Mouse (Mus musculus) liver, embryonic 16.5 days (tissue): ENCODE data around the gene Pdhb. TPM values are rescaled to one million over a fixed set of nuclear protein-coding genes. Genes with fewer than 3 reads are reported as not detected.

Experiments
- ATAC-seq: fragments of 200-750 bp; cut with Nextera tagmentation; 2 replicates; pipeline ENCODE4 v1.8.0; 2017; ENCODE audit warnings: low read depth, mild to moderate bottlenecking, moderate number of reproducible peaks, moderate library complexity
- H3K27ac ChIP-seq: fragments of 300-500 bp; sonication (generic); 2 replicates; pipeline ENCODE4 v1.5.1; 2014; ENCODE audit warnings: mild to moderate bottlenecking, low read length
- H3K27me3 ChIP-seq: fragments of 300-500 bp; sonication (generic); 2 replicates; pipeline ENCODE4 v1.6.1; 2014; ENCODE audit warnings: low read depth, low read length, mixed read lengths; ENCODE audit not compliant: control insufficient read depth, insufficient read depth
- H3K36me3 ChIP-seq: fragments of 300-500 bp; sonication (generic); 2 replicates; pipeline ENCODE4 v1.6.1; 2014; ENCODE audit warnings: mild to moderate bottlenecking; ENCODE audit not compliant: control insufficient read depth, insufficient read depth
- H3K4me1 ChIP-seq: fragments of 300-500 bp; sonication (generic); 2 replicates; pipeline ENCODE4 v1.6.1; 2014; ENCODE audit warnings: low read depth, low read length, mixed read lengths; ENCODE audit not compliant: control insufficient read depth
- H3K4me2 ChIP-seq: fragments of 300-500 bp; sonication (generic); 2 replicates; pipeline ENCODE4 v1.6.1; 2014; ENCODE audit warnings: low read depth, low read length, mixed read lengths
- H3K4me3 ChIP-seq: fragments of 300-500 bp; sonication (generic); 2 replicates; pipeline ENCODE4 v1.5.1; 2014; ENCODE audit warnings: low read depth, mild to moderate bottlenecking, low read length
- H3K9ac ChIP-seq: fragments of 300-500 bp; sonication (generic); 2 replicates; pipeline ENCODE4 v1.6.1; 2014; ENCODE audit warnings: low read depth, low read length
- H3K9me3 ChIP-seq: fragments of 300-500 bp; sonication (generic); replicated peaks from 2 replicates; pipeline ENCODE4 v1.6.1; 2016; ENCODE audit warnings: low read length; ENCODE audit not compliant: control insufficient read depth
- WGBS: fragments of 180-500 bp; shearing (Covaris S2); extraction: QIAGEN DNeasy Blood & Tissue Kit; methylation state at CpG from one replicate; pipeline ENCODE4 v1.1.7; 2014; ENCODE audit not compliant: insufficient replicate concordance; 5-methylcytosine and 5-hydroxymethylcytosine counted together
- polyA plus RNA-seq: library from polyadenylated mRNA; unstranded; fragments of >200 nt; fragmentation: Nextera tagmentation; extraction: Ambion mirVana; gene quantifications from 2 replicates; pipeline ENCODE4 v1.2.1, GENCODE M21; 2015

Gene Pdhb
- polyA plus RNA-seq, 1 experiment from 2014 or later: 103 TPM

DNA sequence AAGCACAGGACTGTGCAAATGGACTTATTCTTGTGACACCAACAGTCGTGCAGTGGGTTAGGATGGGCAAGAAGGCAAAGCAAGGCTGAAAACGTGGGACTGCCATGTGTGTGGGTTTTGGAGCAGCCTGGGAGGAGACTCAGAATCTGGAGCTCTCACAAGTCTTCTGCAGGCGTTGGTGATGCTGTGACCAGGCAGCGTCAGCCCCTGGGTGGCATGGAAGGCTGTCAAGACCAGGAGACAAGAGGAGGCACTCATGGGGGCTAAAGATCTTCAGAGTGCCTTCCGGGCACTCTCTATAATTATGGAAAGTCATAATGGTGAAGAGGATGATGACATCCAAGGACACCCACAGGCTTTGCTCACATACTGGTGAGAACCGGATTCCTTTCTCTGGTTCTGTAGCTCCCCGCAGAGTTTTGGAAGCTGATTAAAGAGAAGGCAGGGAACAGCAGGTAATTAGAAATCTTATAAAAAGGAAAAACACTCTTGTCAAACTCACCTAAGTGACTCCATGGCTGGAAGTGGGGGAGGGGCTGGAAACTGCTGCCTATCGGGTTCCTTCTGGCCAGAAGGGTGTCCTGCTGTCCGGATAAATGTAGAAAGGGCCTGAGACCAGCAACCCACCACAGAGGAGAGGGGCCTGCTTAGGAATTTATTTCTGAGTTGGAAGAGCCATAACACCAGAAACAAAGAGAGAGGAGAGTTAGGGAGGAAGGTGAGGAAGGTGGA lies 33.5 kb upstream of the Pdhb start:
- no peaks in the 10 kb centered on the region for H3K9me3 ChIP-seq
- H3K4me2 ChIP-seq: no peak overlapping the region
- H3K27me3 ChIP-seq: no peaks in the 10 kb centered on the region
- WGBS: 54% methylated on average over 9 of the region's 9 CpGs
- H3K4me1 ChIP-seq: no peaks in the 10 kb centered on the region; the same call in 1 of the 2 replicates
- no peak overlapping the region for H3K4me3 ChIP-seq
- no peak for ATAC-seq
- H3K27ac ChIP-seq: no peak overlapping the region
- no peaks in the 10 kb centered on the region for H3K36me3 ChIP-seq
- no peak overlapping the region for H3K9ac ChIP-seq

DNA sequence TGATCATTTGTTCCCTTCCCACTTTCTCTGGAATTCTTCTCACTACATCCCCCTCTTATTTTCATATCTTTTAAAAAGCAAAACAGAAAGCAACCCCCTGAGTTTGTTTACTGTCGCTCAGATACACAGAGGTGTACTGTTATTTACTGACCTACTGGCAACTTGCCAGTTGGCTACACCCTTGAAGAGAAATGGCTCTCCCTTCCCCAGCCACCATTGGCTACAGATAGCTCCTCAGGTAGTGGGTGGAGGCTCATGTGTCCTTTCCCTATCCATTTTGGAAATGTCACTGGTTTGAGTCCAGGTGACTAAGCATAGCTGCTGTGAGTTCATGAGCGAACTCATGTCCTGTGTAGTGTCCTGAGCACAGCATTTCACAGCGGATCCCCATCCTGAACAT lies 28.9 kb upstream of the Pdhb start:
- H3K36me3 ChIP-seq: no peaks in the 10 kb centered on the region
- ATAC-seq: no peak
- H3K4me2 ChIP-seq: no peak overlapping the region
- no peaks in the 10 kb centered on the region for H3K27me3 ChIP-seq
- H3K9ac ChIP-seq: no peak overlapping the region
- H3K27ac ChIP-seq: no peak overlapping the region
- no peaks in the 10 kb centered on the region; the same call in 1 of the 2 replicates for H3K4me1 ChIP-seq
- H3K9me3 ChIP-seq: no peaks in the 10 kb centered on the region
- no peak overlapping the region for H3K4me3 ChIP-seq
- WGBS: 49% methylated on average over 3 of the region's 3 CpGs

DNA sequence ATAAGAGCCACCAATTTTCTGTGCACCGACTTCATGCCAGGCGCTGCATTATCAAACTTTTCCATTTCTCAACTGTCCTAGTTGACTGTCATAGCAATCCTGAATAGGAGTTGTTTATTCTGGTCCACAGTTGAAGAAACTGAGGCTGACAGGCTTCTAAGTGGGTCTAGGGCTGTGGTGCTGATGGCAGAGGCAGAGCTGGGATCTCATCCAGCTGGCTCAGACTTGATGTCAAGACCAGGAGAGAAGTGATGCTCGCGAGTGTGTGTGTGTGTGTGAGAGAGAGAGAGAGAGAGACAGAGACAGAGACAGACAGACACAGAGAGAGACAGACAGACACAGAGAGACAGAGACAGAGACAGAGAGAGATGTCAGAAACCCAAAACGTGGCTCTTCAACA lies 27.9 kb upstream of the Pdhb start:
- Histone ChIP-seq H3K36me3 (no peaks in the 10 kb centered on the region), H3K4me3 (no peak overlapping the region), H3K27ac (no peak overlapping the region), H3K9me3 (no peaks in the 10 kb centered on the region), H3K9ac (no peak overlapping the region), H3K4me2 (no peak overlapping the region), H3K27me3 (no peaks in the 10 kb centered on the region), H3K4me1 (no peaks in the 10 kb centered on the region; the same call in 1 of the 2 replicates)
- ATAC-seq: no peak
- WGBS: 73% methylated on average over 5 of the region's 5 CpGs

DNA sequence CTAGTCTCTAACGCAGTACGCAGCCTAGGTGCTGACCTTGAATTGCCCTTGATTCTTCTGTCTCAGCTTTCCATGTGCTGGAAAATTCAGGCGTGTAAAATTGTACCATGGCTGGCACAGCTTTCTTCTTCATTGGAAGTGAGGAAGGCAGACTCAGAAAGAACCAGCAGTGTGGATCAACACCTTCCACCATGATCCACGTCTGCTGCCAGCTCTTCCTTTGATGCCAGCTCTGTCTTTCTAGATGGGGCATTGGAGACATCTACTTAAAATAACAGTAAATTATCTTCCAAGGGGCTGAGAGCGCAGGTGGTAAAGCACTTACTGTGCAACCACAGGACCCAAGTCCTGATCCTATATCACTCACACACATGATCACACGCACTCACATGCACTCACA lies 19.9 kb upstream of the Pdhb start:
- Histone ChIP-seq H3K27me3 (no peaks in the 10 kb centered on the region), H3K4me2 (no peak overlapping the region), H3K4me3 (no peak overlapping the region), H3K36me3 (no peaks in the 10 kb centered on the region), H3K9ac (no peak overlapping the region), H3K27ac (no peak overlapping the region), H3K9me3 (no peaks in the 10 kb centered on the region), H3K4me1 (no peaks in the 10 kb centered on the region)
- ATAC-seq: no peak
- WGBS: 73% methylated on average over 6 of the region's 6 CpGs

DNA sequence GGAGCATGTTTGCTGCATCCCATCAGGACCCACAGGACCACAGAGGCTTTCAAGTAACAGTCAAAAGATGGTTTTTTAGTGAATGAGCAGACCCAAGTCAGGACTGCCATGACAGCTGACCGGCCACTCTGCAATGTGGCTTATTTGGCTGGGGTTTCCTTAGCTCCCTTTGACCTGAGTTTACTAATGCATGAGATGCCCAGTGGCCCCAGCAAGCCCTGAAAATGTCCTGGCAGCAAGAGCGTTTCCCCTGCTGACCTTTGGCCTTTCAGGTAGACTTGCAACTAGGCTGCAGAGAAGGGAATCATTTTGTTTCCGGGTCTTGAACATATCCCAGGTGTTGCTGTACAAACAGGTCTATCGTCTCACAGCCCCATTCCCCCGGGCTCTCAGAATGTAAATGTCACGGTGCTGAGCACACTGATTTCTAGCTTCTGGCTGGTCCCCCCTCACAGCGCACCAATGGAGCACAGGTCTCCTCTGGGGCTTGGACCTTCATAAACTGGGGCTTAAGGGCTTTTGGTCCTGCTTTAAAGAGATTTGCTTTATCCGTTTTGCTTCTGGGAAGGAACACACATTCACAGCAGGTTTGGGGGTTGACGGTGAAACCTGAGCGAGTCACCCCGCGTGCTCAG lies 18.6 kb upstream of the Pdhb start:
- Histone ChIP-seq H3K9ac (no peak overlapping the region), H3K27me3 (no peaks in the 10 kb centered on the region), H3K4me2 (no peak overlapping the region), H3K36me3 (no peaks in the 10 kb centered on the region), H3K4me3 (no peak overlapping the region), H3K9me3 (no peaks in the 10 kb centered on the region), H3K27ac (no peak overlapping the region), H3K4me1 (no peaks in the 10 kb centered on the region)
- 66% methylated on average over 12 of the region's 12 CpGs for WGBS
- ATAC-seq: no peak

DNA sequence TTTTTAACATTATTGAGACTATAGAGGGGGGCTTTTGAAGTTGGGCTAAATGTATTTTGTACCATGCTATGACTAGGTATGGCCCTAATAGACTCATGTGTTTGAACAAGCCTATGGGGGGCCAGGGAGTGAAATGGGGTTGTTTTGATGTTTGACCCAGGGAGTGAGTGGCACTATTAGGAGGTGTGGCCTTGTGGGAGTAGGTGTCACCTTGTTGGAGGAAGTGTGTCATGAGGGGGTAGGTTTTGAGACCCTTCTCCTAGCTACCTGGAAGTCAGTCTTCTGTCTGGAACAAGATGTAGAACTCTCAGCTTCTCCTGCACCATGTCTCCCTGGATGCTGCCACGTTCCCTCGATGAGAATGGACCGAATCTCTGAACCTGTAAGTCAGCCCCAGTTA lies 17.7 kb upstream of the Pdhb start:
- 70% methylated on average over 3 of the region's 3 CpGs for WGBS

DNA sequence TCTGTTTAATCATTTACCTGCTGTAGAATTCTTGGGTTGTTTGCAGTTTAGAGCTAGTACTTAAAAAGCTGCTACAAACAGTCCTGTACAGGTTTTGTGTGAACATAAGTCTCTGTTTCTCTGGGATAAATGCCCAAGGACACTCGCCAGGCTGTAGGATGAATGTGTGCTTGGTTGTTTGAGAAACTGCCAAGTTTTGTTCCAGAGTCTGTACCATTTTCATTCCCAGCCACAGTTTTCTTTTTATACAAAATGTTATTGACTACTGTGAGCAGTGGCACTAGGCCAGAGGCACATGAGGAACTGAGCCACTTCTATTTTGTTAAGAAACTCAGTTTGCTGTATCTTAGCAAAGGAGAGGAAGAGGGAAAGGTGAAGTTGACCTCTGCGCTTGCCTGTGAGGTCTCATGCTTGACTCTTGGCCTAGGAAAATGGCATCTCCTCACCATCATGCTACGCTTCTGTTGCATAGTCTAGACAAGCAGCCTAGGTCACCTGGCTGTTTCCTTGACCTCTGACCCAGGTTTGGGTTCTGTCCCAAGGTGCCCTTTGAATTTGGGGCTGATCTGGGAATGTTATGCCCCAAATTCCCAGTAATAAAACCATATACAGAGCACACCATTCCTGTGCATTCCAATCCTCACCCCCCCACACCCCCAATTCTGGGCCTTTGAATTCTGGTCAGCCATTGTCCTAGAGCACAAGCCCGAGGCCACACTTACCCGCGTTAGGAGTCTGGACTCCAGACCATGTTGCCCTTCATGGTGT lies 13.6 kb upstream of the Pdhb start:
- ATAC-seq: no peak
- 68% methylated on average over 6 of the region's 6 CpGs for WGBS
- Histone ChIP-seq H3K4me1 (no peaks in the 10 kb centered on the region), H3K4me3 (no peak overlapping the region), H3K27ac (no peak overlapping the region), H3K9ac (no peak overlapping the region), H3K4me2 (no peak overlapping the region), H3K27me3 (no peaks in the 10 kb centered on the region), H3K9me3 (no peaks in the 10 kb centered on the region), H3K36me3 (no peaks in the 10 kb centered on the region)

More for the DNA sequence above, 17.7 kb upstream of the Pdhb start:
- Histone ChIP-seq H3K36me3 (no peaks in the 10 kb centered on the region), H3K9ac (no peak overlapping the region), H3K27ac (no peak overlapping the region), H3K4me1 (no peaks in the 10 kb centered on the region), H3K4me3 (no peak overlapping the region), H3K9me3 (no peaks in the 10 kb centered on the region), H3K4me2 (no peak overlapping the region), H3K27me3 (no peaks in the 10 kb centered on the region)
- no peak for ATAC-seq

DNA sequence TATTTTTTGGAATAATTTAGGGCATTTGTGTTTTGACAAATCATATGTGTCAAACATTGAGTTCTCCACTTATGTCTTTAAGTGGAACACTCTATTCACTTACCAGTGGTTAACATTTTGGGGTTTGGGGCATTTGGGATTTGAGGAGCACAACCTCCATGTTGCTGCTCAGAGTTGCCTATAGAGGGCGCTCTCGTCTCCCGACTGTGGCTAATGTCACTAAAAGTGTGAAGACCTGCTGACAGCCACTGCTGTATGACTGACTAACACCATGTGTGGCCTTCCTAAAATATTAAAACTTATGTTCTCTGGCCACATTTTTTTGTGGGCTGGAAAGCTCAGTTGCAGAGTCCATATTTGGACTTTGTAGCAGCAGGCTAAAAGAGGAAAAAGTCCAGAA lies 10.5 kb upstream of the Pdhb start:
- no peak overlapping the region for H3K4me2 ChIP-seq
- no peak overlapping the region for H3K4me3 ChIP-seq
- H3K9ac ChIP-seq: no peak overlapping the region
- 45% methylated on average over 3 of the region's 3 CpGs for WGBS
- ATAC-seq: no peak
- no peak overlapping the region for H3K27ac ChIP-seq
- H3K4me1 ChIP-seq: no peaks in the 10 kb centered on the region
- no peaks in the 10 kb centered on the region for H3K9me3 ChIP-seq
- H3K27me3 ChIP-seq: no peaks in the 10 kb centered on the region
- no peaks in the 10 kb centered on the region for H3K36me3 ChIP-seq
